Mouse (Mus musculus) thymus, adult 2 months (tissue): Measurements from ENCODE around the gene Gm9747. TPM values are rescaled to one million over a fixed set of nuclear protein-coding genes. Genes with fewer than 3 reads are reported as not detected.

Experiments used
- DNase-seq: peaks from one replicate; pipeline ENCODE4 v3.0.0; 2021
- H3K27ac ChIP-seq: fragments of 200-500 bp; 2 replicates; pipeline ENCODE4 v1.5.1; 2012; ENCODE audit warnings: low read length, control low read depth; ENCODE audit not compliant: control insufficient read depth, insufficient read depth
- H3K27me3 ChIP-seq: fragments of 200-500 bp; 2 replicates; pipeline ENCODE4 v1.6.1; 2012; ENCODE audit warnings: mild to moderate bottlenecking, low read length, moderate library complexity, mixed read lengths; ENCODE audit not compliant: control insufficient read depth, insufficient read depth
- H3K36me3 ChIP-seq: fragments of 200-500 bp; 2 replicates; pipeline ENCODE4 v1.6.1; 2012; ENCODE audit warnings: mild to moderate bottlenecking, low read length, moderate library complexity; ENCODE audit not compliant: control insufficient read depth, insufficient read depth
- H3K4me1 ChIP-seq: fragments of 200-500 bp; replicated peaks from 2 replicates; pipeline ENCODE4 v1.6.1; 2012; ENCODE audit warnings: low read length; ENCODE audit not compliant: control insufficient read depth, insufficient read depth
- H3K4me3 ChIP-seq: fragments of 200-500 bp; 2 replicates; pipeline ENCODE4 v1.5.1; 2012; ENCODE audit warnings: mild to moderate bottlenecking, low read length, control low read depth, moderate library complexity; ENCODE audit not compliant: control insufficient read depth, insufficient read depth
- CTCF ChIP-seq: fragments of 200-500 bp; IDR thresholded peaks from 2 replicates; pipeline ENCODE4 v1.5.1; 2012; ENCODE audit warnings: mild to moderate bottlenecking, control low read depth, low read length, moderate library complexity, borderline replicate concordance; ENCODE audit not compliant: control insufficient read depth, poor library complexity, insufficient read depth; ENCODE audit errors: extremely low read depth
- POLR2A ChIP-seq: fragments of 200-500 bp; IDR thresholded peaks from 2 replicates; pipeline ENCODE4 v1.6.1; 2012; ENCODE audit warnings: mild to moderate bottlenecking, low read length, control low read depth, moderate library complexity; ENCODE audit not compliant: control insufficient read depth, poor library complexity, insufficient read depth; ENCODE audit errors: extremely low read depth
- WGBS: fragments of 180-500 bp; shearing (Covaris S2); methylation state at CpG from one replicate; pipeline ENCODE4 v1.1.7; 2018; 5-methylcytosine and 5-hydroxymethylcytosine counted together
- polyA plus RNA-seq: library from polyadenylated mRNA; depleted of rRNA; stranded (reverse); fragments of >200 nt; gene quantifications from 2 replicates; pipeline ENCODE4 v1.2.3, GENCODE M21; 2012

Gene Gm9747
- polyA plus RNA-seq, 1 experiment = not detected

DNA sequence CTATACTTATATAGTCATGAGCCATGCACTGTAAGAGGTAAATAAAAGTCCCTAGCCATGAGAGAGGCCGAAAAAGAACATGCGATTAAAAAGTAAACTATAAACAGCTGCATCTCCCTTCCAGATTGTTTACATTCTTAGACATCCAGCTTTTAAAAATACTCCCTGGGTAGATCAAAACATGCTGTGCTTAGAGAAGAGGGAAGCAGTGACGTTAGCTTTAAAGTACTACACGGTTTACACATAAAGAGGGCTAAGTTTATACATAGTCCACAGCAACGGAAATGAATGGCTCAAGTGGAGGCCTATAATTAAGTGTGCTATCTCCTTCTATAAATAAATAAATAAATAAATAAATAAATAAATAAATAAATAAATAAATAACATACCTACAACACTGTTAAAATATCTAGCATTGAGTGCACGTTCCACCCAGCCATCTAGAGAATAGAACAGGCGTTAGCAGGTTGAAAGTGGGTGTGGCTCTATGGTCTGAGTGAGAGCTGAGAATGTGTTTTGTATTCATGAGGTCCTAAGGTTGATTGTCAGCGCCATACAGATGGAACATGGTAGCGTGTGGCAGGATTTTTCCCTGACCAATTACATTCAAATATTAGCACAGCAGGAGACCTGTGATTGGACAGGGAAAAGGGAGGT is 21.0 kb downstream of the Gm9747 start:
- TF ChIP-seq POLR2A (no peak), CTCF (no peak)
- WGBS = 91% methylated on average over 9 of the region's 9 CpGs
- DNase-seq = no peak
- Histone ChIP-seq H3K27ac (no peak overlapping the region), H3K4me1 (no peaks in the 10 kb centered on the region), H3K4me3 (no peak overlapping the region), H3K36me3 (no peaks in the 10 kb centered on the region), H3K27me3 (no peaks in the 10 kb centered on the region)

DNA sequence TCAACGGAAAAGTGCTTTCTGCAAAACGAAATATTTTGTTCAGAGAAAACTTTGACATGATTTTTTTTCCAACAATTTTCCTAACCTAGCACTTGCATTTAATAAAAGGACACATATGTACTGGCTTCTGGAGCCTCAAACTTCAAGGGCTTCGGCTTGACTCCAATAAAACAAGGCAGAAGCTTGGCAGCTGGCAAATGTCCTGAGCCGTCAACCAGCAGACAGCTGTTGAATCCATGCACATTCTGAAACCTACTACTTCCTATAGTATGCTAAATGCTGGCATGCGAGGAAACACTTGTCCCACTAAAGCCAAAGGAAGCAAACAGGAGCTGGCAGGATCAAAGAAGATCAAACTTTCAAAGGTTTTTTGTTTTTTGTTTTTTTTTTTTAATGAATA is 24.5 kb downstream of the Gm9747 start:
- TF ChIP-seq CTCF (no peak), POLR2A (no peak)

GRCm38 (mm10) chr1:82258331-82258730 is 25.4 kb downstream of the Gm9747 start:
- no peak for TF ChIP-seq POLR2A
- TF ChIP-seq CTCF = no peak

More for the DNA sequence above, 24.5 kb downstream of the Gm9747 start:
- Histone ChIP-seq H3K4me1 (no peaks in the 10 kb centered on the region), H3K27me3 (no peaks in the 10 kb centered on the region), H3K4me3 (no peak overlapping the region), H3K27ac (no peak overlapping the region), H3K36me3 (no peaks in the 10 kb centered on the region)
- no peak for DNase-seq
- WGBS = 69% methylated on average over 5 of the region's 5 CpGs

GRCm38 (mm10) chr1:82260055-82260454 is 27.1 kb downstream of the Gm9747 start:
- H3K4me1 ChIP-seq = no peaks in the 10 kb centered on the region
- H3K27ac ChIP-seq = no peak overlapping the region
- H3K4me3 ChIP-seq = no peak overlapping the region
- DNase-seq = no peak
- no peaks in the 10 kb centered on the region for H3K36me3 ChIP-seq
- H3K27me3 ChIP-seq = no peaks in the 10 kb centered on the region
- TF ChIP-seq CTCF (no peak), POLR2A (no peak)
- 84% methylated on average over 3 of the region's 3 CpGs for WGBS

More at GRCm38 (mm10) chr1:82258331-82258730, 25.4 kb downstream of the Gm9747 start:
- Histone ChIP-seq H3K27me3 (no peaks in the 10 kb centered on the region), H3K27ac (no peak overlapping the region), H3K4me1 (no peaks in the 10 kb centered on the region), H3K4me3 (no peak overlapping the region), H3K36me3 (no peaks in the 10 kb centered on the region)
- DNase-seq = no peak
- WGBS = 84% methylated on average over 7 of the region's 7 CpGs

DNA sequence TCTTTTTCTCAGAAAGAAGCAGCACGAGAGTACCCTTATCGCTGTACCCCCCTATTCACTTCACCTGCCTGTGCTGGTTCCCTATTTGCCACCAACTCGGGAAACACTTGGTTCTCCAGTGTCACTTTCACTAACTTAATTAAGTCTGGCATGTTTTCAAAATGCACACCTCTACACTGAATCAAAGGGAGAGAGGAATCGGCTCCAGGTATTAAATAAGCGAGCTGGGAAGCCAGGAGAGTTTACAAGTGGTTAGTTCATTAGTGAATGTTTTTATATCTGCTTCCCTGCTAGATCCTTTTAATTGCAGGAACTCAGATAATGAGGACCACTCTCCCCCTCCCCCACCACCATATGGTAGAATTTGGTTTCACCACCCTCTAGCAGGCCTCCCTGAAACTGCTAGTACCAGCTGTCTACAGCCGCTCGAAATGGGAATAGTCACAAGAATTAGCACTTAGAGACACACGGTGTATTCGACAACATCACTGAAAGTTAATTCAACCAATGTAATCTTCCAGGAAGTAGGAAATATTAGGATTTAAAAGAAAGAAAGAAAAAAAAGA is 28.2 kb downstream of the Gm9747 start:
- no peak for DNase-seq
- no peak for TF ChIP-seq POLR2A
- TF ChIP-seq CTCF = no peak
- Histone ChIP-seq H3K27me3 (no peaks in the 10 kb centered on the region), H3K4me3 (no peak overlapping the region), H3K4me1 (no peaks in the 10 kb centered on the region), H3K36me3 (no peaks in the 10 kb centered on the region), H3K27ac (no peak overlapping the region)
- 69% methylated on average over 9 of the region's 9 CpGs for WGBS

GRCm38 (mm10) chr1:82261638-82262037 is 28.7 kb downstream of the Gm9747 start:
- H3K4me3 ChIP-seq = no peak overlapping the region
- H3K27me3 ChIP-seq = no peaks in the 10 kb centered on the region
- no peaks in the 10 kb centered on the region for H3K36me3 ChIP-seq
- no peaks in the 10 kb centered on the region for H3K4me1 ChIP-seq
- TF ChIP-seq CTCF (no peak), POLR2A (no peak)
- no peak overlapping the region for H3K27ac ChIP-seq
- no peak for DNase-seq
- WGBS = 83% methylated on average over 5 of the region's 5 CpGs
